Mouse (Mus musculus) right cerebral cortex, postnatal 10 days (tissue): Measurements from ENCODE around the gene Skap1.

Source experiments
- DNase-seq, 2 experiments: peaks; one replicate each; pipeline ENCODE4 v3.0.0; 2021; ENCODE audit warnings: low spot score in 2 of 2

The Skap1 gene

GRCm38 (mm10) chr11:96463986-96464715 is at the start of gene Skap1:
Gene Skap1, plus strand, starts transcription at chr11:96464593.
- no peak for DNase-seq

GRCm38 (mm10) chr11:96421074-96421473 is 43.3 kb upstream of the Skap1 start:
- no peak for DNase-seq

GRCm38 (mm10) chr11:96421517-96422265 is 42.7 kb upstream of the Skap1 start:
- no peak for DNase-seq

GRCm38 (mm10) chr11:96425193-96425592 is 39.2 kb upstream of the Skap1 start:
- DNase-seq = no peak

GRCm38 (mm10) chr11:96426191-96426590 is 38.2 kb upstream of the Skap1 start:
- DNase-seq = no peak

- no peak for DNase-seq
Observed at GRCm38 (mm10) chr11:96426805-96427204, 37.6 kb upstream of the Skap1 start.

- no peak for DNase-seq
Observed at GRCm38 (mm10) chr11:96429062-96429461, 35.3 kb upstream of the Skap1 start.

GRCm38 (mm10) chr11:96429891-96430290 is 34.5 kb upstream of the Skap1 start:
- no peak for DNase-seq

GRCm38 (mm10) chr11:96431871-96432270 is 32.5 kb upstream of the Skap1 start:
- no peak for DNase-seq

GRCm38 (mm10) chr11:96434888-96435287 is 29.5 kb upstream of the Skap1 start:
- no peak for DNase-seq

- peak; percentile 42 to 46 for DNase-seq
Observed at GRCm38 (mm10) chr11:96436525-96436924, 27.9 kb upstream of the Skap1 start.

GRCm38 (mm10) chr11:96438787-96439186 is 25.6 kb upstream of the Skap1 start:
- peak in 1 of 2 experiments; percentile 44 for DNase-seq

GRCm38 (mm10) chr11:96441546-96442185 is 22.7 kb upstream of the Skap1 start:
- DNase-seq = no peak

GRCm38 (mm10) chr11:96442468-96442867 is 21.9 kb upstream of the Skap1 start:
- DNase-seq = no peak

- DNase-seq = no peak
Observed at GRCm38 (mm10) chr11:96447931-96448330, 16.5 kb upstream of the Skap1 start.

GRCm38 (mm10) chr11:96455111-96455510 is 9.3 kb upstream of the Skap1 start:
- DNase-seq = no peak

- DNase-seq = no peak
Observed at GRCm38 (mm10) chr11:96455699-96456326, 8.6 kb upstream of the Skap1 start.

GRCm38 (mm10) chr11:96456508-96457305 is 7.7 kb upstream of the Skap1 start:
- DNase-seq = peak; percentile 34 to 51

GRCm38 (mm10) chr11:96461766-96462165 is 2.6 kb upstream of the Skap1 start:
- DNase-seq = no peak

- DNase-seq = peak; percentile 51 to 75
Observed at GRCm38 (mm10) chr11:96462191-96462752, 2.1 kb upstream of the Skap1 start.

- DNase-seq = no peak
Observed at GRCm38 (mm10) chr11:96464716-96465060, 295 bp downstream of the Skap1 start.
